Mouse (Mus musculus): ENCODE measurements around the gene Fgfr2.
A peak's percentile ranks its signal among the peaks of the same experiment; 100 is the strongest.

The Fgfr2 gene

GRCm38 (mm10) chr7:132900826-132901531 lies 222.2 kb downstream of the Fgfr2 start:
- DNase-seq (ENCODE audit: low read depth, low spot score) = no peak
- H3K27me3 ChIP-seq (ENCODE audit: control insufficient read depth, insufficient read depth, low read length, poor library complexity, severe bottlenecking) = no peaks in the 10 kb centered on the region
- no peaks in the 10 kb centered on the region for H3K36me3 ChIP-seq (ENCODE audit: control insufficient read depth, insufficient read depth, low read length, poor library complexity, severe bottlenecking)

- DNase-seq (ENCODE audit: low read depth, low spot score) = peak; percentile 72
- no peaks in the 10 kb centered on the region for H3K36me3 ChIP-seq (ENCODE audit: control insufficient read depth, insufficient read depth, low read length, poor library complexity, severe bottlenecking)
Observed at GRCm38 (mm10) chr7:132898234-132898633, 224.9 kb downstream of the Fgfr2 start.

DNA sequence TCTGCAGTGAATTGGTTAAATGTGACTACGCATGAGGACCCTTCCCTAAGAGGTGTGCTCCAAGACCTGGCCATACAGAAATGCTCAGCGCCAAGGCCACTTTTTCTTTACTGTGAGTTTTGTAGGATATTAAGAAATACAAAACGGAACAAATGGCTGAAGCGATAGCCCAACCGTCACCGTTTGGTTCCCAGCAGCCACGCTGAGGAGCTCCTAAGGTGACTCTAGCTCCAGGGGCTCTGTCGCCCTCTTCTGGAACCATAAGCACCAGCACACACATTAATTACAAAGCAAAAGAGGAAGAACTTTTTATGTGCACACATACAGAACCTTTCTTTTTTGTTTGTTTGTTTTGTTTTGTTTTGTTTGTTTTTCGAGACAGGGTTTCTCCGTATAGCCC lies 225.9 kb downstream of the Fgfr2 start:
- H3K27me3 ChIP-seq (ENCODE audit: control insufficient read depth, insufficient read depth, low read length, poor library complexity, severe bottlenecking) = no peaks in the 10 kb centered on the region
- DNase-seq (ENCODE audit: low read depth, low spot score) = peak; percentile 32

More at GRCm38 (mm10) chr7:132898234-132898633, 224.9 kb downstream of the Fgfr2 start:
- H3K27me3 ChIP-seq (ENCODE audit: control insufficient read depth, insufficient read depth, low read length, poor library complexity, severe bottlenecking) = no peaks in the 10 kb centered on the region

GRCm38 (mm10) chr7:132896206-132896815 lies 226.8 kb downstream of the Fgfr2 start:
- no peak for DNase-seq (ENCODE audit: low read depth, low spot score)
- no peaks in the 10 kb centered on the region for H3K27me3 ChIP-seq (ENCODE audit: control insufficient read depth, insufficient read depth, low read length, poor library complexity, severe bottlenecking)

More for the DNA sequence above, 225.9 kb downstream of the Fgfr2 start:
- no peaks in the 10 kb centered on the region for H3K36me3 ChIP-seq (ENCODE audit: control insufficient read depth, insufficient read depth, low read length, poor library complexity, severe bottlenecking)

GRCm38 (mm10) chr7:132894841-132895555 lies 228.2 kb downstream of the Fgfr2 start:
- Histone ChIP-seq H3K36me3 (ENCODE audit: control insufficient read depth, insufficient read depth, low read length, poor library complexity, severe bottlenecking) (no peaks in the 10 kb centered on the region), H3K27me3 (ENCODE audit: control insufficient read depth, insufficient read depth, low read length, poor library complexity, severe bottlenecking) (no peaks in the 10 kb centered on the region)
- no peak for DNase-seq (ENCODE audit: low read depth, low spot score)

More at GRCm38 (mm10) chr7:132896206-132896815, 226.8 kb downstream of the Fgfr2 start:
- H3K36me3 ChIP-seq (ENCODE audit: control insufficient read depth, insufficient read depth, low read length, poor library complexity, severe bottlenecking) = no peaks in the 10 kb centered on the region

GRCm38 (mm10) chr7:132893336-132893735 lies 229.8 kb downstream of the Fgfr2 start:
- H3K36me3 ChIP-seq (ENCODE audit: control insufficient read depth, insufficient read depth, low read length, poor library complexity, severe bottlenecking) = no peaks in the 10 kb centered on the region
- no peaks in the 10 kb centered on the region for H3K27me3 ChIP-seq (ENCODE audit: control insufficient read depth, insufficient read depth, low read length, poor library complexity, severe bottlenecking)
- no peak for DNase-seq (ENCODE audit: low read depth, low spot score)

- no peaks in the 10 kb centered on the region for H3K36me3 ChIP-seq (ENCODE audit: control insufficient read depth, insufficient read depth, low read length, poor library complexity, severe bottlenecking)
- H3K27me3 ChIP-seq (ENCODE audit: control insufficient read depth, insufficient read depth, low read length, poor library complexity, severe bottlenecking) = no peaks in the 10 kb centered on the region
- no peak for DNase-seq (ENCODE audit: low read depth, low spot score)
Observed at GRCm38 (mm10) chr7:132892806-132893205, 230.3 kb downstream of the Fgfr2 start.

DNA sequence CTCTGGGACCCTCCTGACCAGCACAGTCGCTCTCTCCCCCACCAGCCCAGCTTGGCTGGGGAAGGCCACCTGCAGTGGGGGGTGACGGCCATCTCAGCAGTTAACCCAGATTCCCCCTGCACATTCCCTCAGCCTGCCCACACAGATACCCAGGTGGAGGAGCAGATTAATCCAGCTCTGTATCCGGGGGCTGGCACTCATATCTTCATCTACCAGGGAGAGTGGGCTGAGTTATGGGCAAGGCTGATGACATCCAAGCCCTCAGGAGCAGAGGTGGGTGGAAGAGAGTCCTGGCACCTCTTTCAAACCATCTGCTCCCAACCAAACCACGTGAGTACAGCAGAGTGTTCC lies 230.9 kb downstream of the Fgfr2 start:
- Histone ChIP-seq H3K27me3 (ENCODE audit: control insufficient read depth, insufficient read depth, low read length, poor library complexity, severe bottlenecking) (no peaks in the 10 kb centered on the region), H3K36me3 (ENCODE audit: control insufficient read depth, insufficient read depth, low read length, poor library complexity, severe bottlenecking) (no peaks in the 10 kb centered on the region)
- no peak for DNase-seq (ENCODE audit: low read depth, low spot score)

DNA sequence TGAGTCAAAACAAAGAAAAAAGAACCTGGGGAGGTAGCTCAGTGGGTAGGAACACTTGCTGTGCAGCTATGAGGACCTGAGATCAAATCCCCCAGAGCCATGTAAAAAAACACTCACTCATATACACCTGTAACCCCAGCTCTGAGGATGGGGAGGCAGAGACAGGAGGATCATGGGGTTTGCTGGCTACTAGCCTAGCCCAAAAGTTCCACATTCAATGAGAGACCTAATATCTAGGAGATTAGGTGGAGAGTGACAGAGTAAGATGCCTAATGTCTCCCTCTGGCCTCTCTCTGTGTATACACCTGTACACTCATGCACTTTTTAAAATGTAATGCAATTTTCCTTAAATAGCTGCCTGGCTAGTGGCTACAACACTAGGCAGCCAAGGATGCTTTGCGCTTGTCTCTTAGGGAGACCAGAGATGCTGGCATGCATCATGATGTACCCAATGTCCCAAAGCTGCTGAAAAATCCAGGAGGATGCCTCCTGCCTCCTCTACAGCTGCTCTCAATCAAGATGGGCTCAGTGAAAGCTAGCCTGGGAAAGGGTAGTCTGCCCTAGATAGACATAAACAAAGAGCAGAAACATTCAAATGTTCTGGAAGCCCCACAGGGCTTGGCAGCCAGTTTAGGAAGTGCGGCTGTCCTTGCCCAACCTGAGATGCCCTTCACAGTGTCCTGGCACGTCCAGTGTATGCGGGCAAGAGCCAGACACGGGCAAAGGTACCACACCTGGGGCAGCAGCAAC lies 231.4 kb downstream of the Fgfr2 start:
- no peaks in the 10 kb centered on the region for H3K36me3 ChIP-seq (ENCODE audit: control insufficient read depth, insufficient read depth, low read length, poor library complexity, severe bottlenecking)
- no peaks in the 10 kb centered on the region for H3K27me3 ChIP-seq (ENCODE audit: control insufficient read depth, insufficient read depth, low read length, poor library complexity, severe bottlenecking)
- DNase-seq (ENCODE audit: low read depth, low spot score) = no peak

GRCm38 (mm10) chr7:132890201-132890600 lies 232.9 kb downstream of the Fgfr2 start:
- Histone ChIP-seq H3K36me3 (ENCODE audit: control insufficient read depth, insufficient read depth, low read length, poor library complexity, severe bottlenecking) (no peaks in the 10 kb centered on the region), H3K27me3 (ENCODE audit: control insufficient read depth, insufficient read depth, low read length, poor library complexity, severe bottlenecking) (no peaks in the 10 kb centered on the region)
- DNase-seq (ENCODE audit: low read depth, low spot score) = no peak

- no peak for DNase-seq (ENCODE audit: low read depth, low spot score)
- Histone ChIP-seq H3K36me3 (ENCODE audit: control insufficient read depth, insufficient read depth, low read length, poor library complexity, severe bottlenecking) (no peaks in the 10 kb centered on the region), H3K27me3 (ENCODE audit: control insufficient read depth, insufficient read depth, low read length, poor library complexity, severe bottlenecking) (no peaks in the 10 kb centered on the region)
Observed at GRCm38 (mm10) chr7:132889691-132890090, 233.5 kb downstream of the Fgfr2 start.

DNA sequence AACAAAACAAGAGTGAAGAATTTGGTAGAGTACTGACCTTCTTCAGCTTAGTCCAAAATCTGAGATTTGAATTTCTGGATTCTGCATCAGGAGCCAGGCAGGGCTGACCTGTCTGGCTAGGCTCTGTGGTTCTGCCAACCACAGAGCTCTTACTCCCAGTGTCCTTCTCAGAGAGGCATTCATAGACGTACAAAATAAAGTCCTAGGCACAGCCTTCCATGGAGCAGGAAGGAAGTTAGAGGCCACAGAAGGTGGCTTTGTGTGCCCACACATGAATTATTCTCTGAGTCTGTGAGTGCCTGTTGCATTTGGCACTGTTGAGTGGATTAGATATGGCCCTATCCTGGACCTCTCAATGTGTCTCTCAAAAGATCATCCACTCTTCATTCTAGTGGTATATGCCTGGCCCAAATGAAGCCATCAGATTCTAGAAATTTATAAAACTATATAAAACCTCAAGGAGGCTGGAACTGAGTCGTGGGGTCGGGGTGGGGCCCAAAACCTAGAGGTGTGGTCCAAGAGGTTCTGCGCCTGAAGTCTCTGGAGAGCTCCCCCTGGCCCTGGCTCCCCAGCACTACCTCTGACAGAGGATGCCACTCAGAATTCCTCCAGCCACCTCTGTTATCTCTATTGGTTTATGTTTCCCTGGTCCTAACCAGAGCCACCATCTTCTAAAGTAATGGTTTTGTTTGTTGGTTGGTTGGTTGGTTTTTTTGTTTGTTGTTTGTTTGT lies 234.5 kb downstream of the Fgfr2 start:
- DNase-seq (ENCODE audit: low read depth, low spot score) = no peak
- Histone ChIP-seq H3K36me3 (ENCODE audit: control insufficient read depth, insufficient read depth, low read length, poor library complexity, severe bottlenecking) (0 out of 2 replicates have a peak, but pooled peaks cover under 1% of the 10 kb centered on the region), H3K27me3 (ENCODE audit: control insufficient read depth, insufficient read depth, low read length, poor library complexity, severe bottlenecking) (no peaks in the 10 kb centered on the region)

GRCm38 (mm10) chr7:132888052-132888451 lies 235.1 kb downstream of the Fgfr2 start:
- Histone ChIP-seq H3K27me3 (ENCODE audit: control insufficient read depth, insufficient read depth, low read length, poor library complexity, severe bottlenecking) (no peaks in the 10 kb centered on the region), H3K36me3 (ENCODE audit: control insufficient read depth, insufficient read depth, low read length, poor library complexity, severe bottlenecking) (peaks cover 6% of the 10 kb centered on the region; the same call in 1 of the 2 replicates)
- no peak for DNase-seq (ENCODE audit: low read depth, low spot score)
